Mouse (Mus musculus) gastrocnemius, postnatal 14 days (tissue): ENCODE measurements around the gene Eef2kmt. TPM values are rescaled to one million over a fixed set of nuclear protein-coding genes. Genes with fewer than 3 reads are reported as not detected.

Experiments
- microRNA-seq, 2 experiments: library from miRNA; unstranded; fragments of <30 nt; microRNA quantifications; one replicate each; pipeline ENCODE4 v1.2.0; 2021
- total RNA-seq, 2 experiments: library from RNA; stranded (reverse); gene quantifications; 2 replicates each; pipeline ENCODE4 v1.2.3; 2021

Gene Eef2kmt
- total RNA-seq, 2 experiments from 2014 or later: 8.1 to 9.6 TPM

Small RNA genes within 50 kb of the gene (microRNA-seq; reads per million reads assigned to microRNA genes)
- gene Gm23689: 0 reads per million in 2 experiments
- 0 reads per million in 2 experiments for gene Gm26095
- gene Mir6364: 0 reads per million in 2 experiments

Other genes with a start within 250 kb of the Eef2kmt start
- gene Smim22, start 248.7 kb downstream of the Eef2kmt start, total RNA-seq: not detected
- 10 to 100 TPM; 11.1 to 11.3 TPM for gene Rogdi, start 242.4 kb downstream of the Eef2kmt start, total RNA-seq
- 10 to 100 TPM; 35.6 to 37.2 TPM for gene Glyr1, start 206.1 kb downstream of the Eef2kmt start, total RNA-seq
- gene Ubn1, start 205.9 kb downstream of the Eef2kmt start, total RNA-seq: 10 to 100 TPM; 21.2 to 25.5 TPM
- gene Ppl, start 123.6 kb downstream of the Eef2kmt start, total RNA-seq: under 1 TPM; 0.27 to 0.43 TPM
- 10 to 100 TPM in 1 of 2 experiments, 1 to 10 TPM in 1; 7.4 to 11.3 TPM for gene Sec14l5, start 108.9 kb downstream of the Eef2kmt start, total RNA-seq
- gene Nagpa, start 52.0 kb downstream of the Eef2kmt start, total RNA-seq: 1 to 10 TPM; 6.8 to 7.2 TPM
- 1 to 10 TPM; 6.8 to 8.6 TPM for gene AU021092, start 33.7 kb downstream of the Eef2kmt start, total RNA-seq
- gene Alg1, start 22.4 kb downstream of the Eef2kmt start, total RNA-seq: 10 to 100 TPM; 10.2 to 11.2 TPM